Mouse (Mus musculus) myocyte (in vitro differentiated cells): ENCODE measurements around the gene 4930402K13Rik. TPM values are rescaled to one million over a fixed set of nuclear protein-coding genes. Genes with fewer than 3 reads are reported as not detected.

Source experiments
- H3K27me3 ChIP-seq: one replicate; pipeline ENCODE4 v1.6.1; 2011; ENCODE audit not compliant: control insufficient read depth, insufficient read depth, insufficient read length
- H3K36me3 ChIP-seq: one replicate; pipeline ENCODE4 v1.6.1; 2011; ENCODE audit not compliant: control insufficient read depth, insufficient read depth
- H3K4me2 ChIP-seq: one replicate; pipeline ENCODE4 v1.6.1; 2011; ENCODE audit warnings: low read depth, control low read depth
- H3K4me3 ChIP-seq: one replicate; pipeline ENCODE4 v1.5.1; 2011; ENCODE audit warnings: mild to moderate bottlenecking, control low read depth, moderate library complexity
- H3K79me2 ChIP-seq: one replicate; pipeline ENCODE4 v1.6.1; 2011; ENCODE audit not compliant: control insufficient read depth, insufficient read depth
- H3ac ChIP-seq: one replicate; pipeline ENCODE4 v1.6.1; 2011; ENCODE audit not compliant: control insufficient read depth, insufficient read length
- CEBPB ChIP-seq: IDR thresholded peaks from 2 replicates; pipeline ENCODE4 v1.6.1; 2011; ENCODE audit warnings: mild to moderate bottlenecking, moderate library complexity; ENCODE audit not compliant: poor library complexity, insufficient read depth, severe bottlenecking
- E2F4 ChIP-seq: IDR thresholded peaks from one replicate; pipeline ENCODE4 v1.6.1; 2011; ENCODE audit warnings: mild to moderate bottlenecking, control low read depth, moderate library complexity; ENCODE audit not compliant: insufficient read depth
- MAX ChIP-seq: IDR thresholded peaks from one replicate; pipeline ENCODE4 v1.6.1; 2011; ENCODE audit warnings: low read depth, mild to moderate bottlenecking, control low read depth
- MYOD1 ChIP-seq, 3 experiments: IDR thresholded peaks; one replicate each; pipeline ENCODE4 v1.6.1; 2011; ENCODE audit warnings: control low read depth in 2 of 3, low read depth in 2 of 3, mild to moderate bottlenecking in 2 of 3, moderate library complexity in 1 of 3; ENCODE audit not compliant: insufficient read length in 2 of 3, control insufficient read depth in 1 of 3
- MYOG ChIP-seq, 3 experiments: IDR thresholded peaks; one replicate each; pipeline ENCODE4 v1.6.1; 2011; ENCODE audit warnings: control low read depth in 2 of 3, low read depth in 2 of 3, mild to moderate bottlenecking in 2 of 3; ENCODE audit not compliant: insufficient read length in 2 of 3, control insufficient read depth in 1 of 3, insufficient read depth in 1 of 3
- POLR2A ChIP-seq: IDR thresholded peaks from one replicate; pipeline ENCODE4 v1.6.1; 2011; ENCODE audit warnings: low read depth, mild to moderate bottlenecking, control low read depth, moderate library complexity; ENCODE audit not compliant: insufficient read length
- POLR2AphosphoS2 ChIP-seq: IDR thresholded peaks from one replicate; pipeline ENCODE4 v1.6.1; 2011; ENCODE audit warnings: low read depth, control low read depth; ENCODE audit not compliant: insufficient read length
- REST ChIP-seq: IDR thresholded peaks from one replicate; pipeline ENCODE4 v1.6.1; 2011; ENCODE audit warnings: mild to moderate bottlenecking, control low read depth, moderate library complexity; ENCODE audit not compliant: insufficient read depth, insufficient read length
- SRF ChIP-seq: IDR thresholded peaks from one replicate; pipeline ENCODE4 v1.6.1; 2011; ENCODE audit warnings: low read depth; ENCODE audit not compliant: control insufficient read depth, insufficient read length
- TCF12 ChIP-seq: IDR thresholded peaks from one replicate; pipeline ENCODE4 v1.6.1; 2011; ENCODE audit warnings: mild to moderate bottlenecking, control low read depth; ENCODE audit not compliant: poor library complexity, insufficient read depth, severe bottlenecking
- TCF3 ChIP-seq: IDR thresholded peaks from one replicate; pipeline ENCODE4 v1.6.1; 2011; ENCODE audit warnings: low read depth, control low read depth; ENCODE audit not compliant: insufficient read length
- USF1 ChIP-seq: IDR thresholded peaks from one replicate; pipeline ENCODE4 v1.6.1; 2011; ENCODE audit warnings: low read depth, mild to moderate bottlenecking, control low read depth, moderate library complexity
- polyA plus RNA-seq: library from polyadenylated mRNA; unstranded; fragments of >200 nt; fragmentation: generic; extraction: Trizol; gene quantifications from one replicate; pipeline ENCODE4 v1.2.1, GENCODE M21; 2012; ENCODE audit warnings: missing spikeins

The 4930402K13Rik gene
- polyA plus RNA-seq, 1 experiment: not detected

GRCm38 (mm10) chrX:9110381-9110780 lies 6.0 kb downstream of the 4930402K13Rik start:
- Histone ChIP-seq H3K79me2 (no peaks in the 10 kb centered on the region), H3K27me3 (no peaks in the 10 kb centered on the region), H3K4me3 (no peak overlapping the region), H3ac (no peak overlapping the region), H3K36me3 (no peaks in the 10 kb centered on the region), H3K4me2 (no peak overlapping the region)
- TF ChIP-seq REST (no peak), POLR2A (no peak), MYOD1 (IDR thresholded peaks at IDR 0.05; ENCODE audit: control insufficient read depth in 1 of 3, insufficient read length in 2 of 3, low read depth in 2 of 3) (no peak), MAX (no peak), POLR2AphosphoS2 (no peak), MYOG (IDR thresholded peaks at IDR 0.05; ENCODE audit: control insufficient read depth in 1 of 3, insufficient read depth in 1 of 3, insufficient read length in 2 of 3, low read depth in 2 of 3) (no peak), CEBPB (no peak)

- no peak overlapping the region for H3ac ChIP-seq
- H3K4me3 ChIP-seq: no peak overlapping the region
- TF ChIP-seq TCF12 (no peak), CEBPB (no peak), POLR2AphosphoS2 (no peak)
Measured at GRCm38 (mm10) chrX:9124928-9125327, 20.6 kb downstream of the 4930402K13Rik start.

GRCm38 (mm10) chrX:9128317-9128831 lies 24.0 kb downstream of the 4930402K13Rik start:
- TF ChIP-seq MYOG (IDR thresholded peaks at IDR 0.05; ENCODE audit: control insufficient read depth in 1 of 3, insufficient read depth in 1 of 3, insufficient read length in 2 of 3, low read depth in 2 of 3) (no peak), TCF12 (no peak), CEBPB (no peak)
- Histone ChIP-seq H3ac (no peak overlapping the region), H3K27me3 (no peaks in the 10 kb centered on the region), H3K4me2 (no peak overlapping the region), H3K36me3 (no peaks in the 10 kb centered on the region), H3K4me3 (no peak overlapping the region), H3K79me2 (no peaks in the 10 kb centered on the region)

More at GRCm38 (mm10) chrX:9124928-9125327, 20.6 kb downstream of the 4930402K13Rik start:
- H3K36me3 ChIP-seq: no peaks in the 10 kb centered on the region
- H3K4me2 ChIP-seq: no peak overlapping the region
- H3K79me2 ChIP-seq: no peaks in the 10 kb centered on the region
- no peaks in the 10 kb centered on the region for H3K27me3 ChIP-seq

- Histone ChIP-seq H3K4me2 (peak overlapping the region; percentile 3), H3K36me3 (no peaks in the 10 kb centered on the region), H3K27me3 (no peaks in the 10 kb centered on the region), H3K4me3 (no peak overlapping the region), H3ac (no peak overlapping the region), H3K79me2 (no peaks in the 10 kb centered on the region)
- no peak for TF ChIP-seq SRF
- no peak for TF ChIP-seq MAX
- TF ChIP-seq TCF12: no peak
- no peak for TF ChIP-seq MYOG (IDR thresholded peaks at IDR 0.05; ENCODE audit: control insufficient read depth in 1 of 3, insufficient read depth in 1 of 3, insufficient read length in 2 of 3, low read depth in 2 of 3)
- no peak for TF ChIP-seq TCF3
- no peak for TF ChIP-seq E2F4
- no peak for TF ChIP-seq CEBPB
- TF ChIP-seq REST: no peak
- no peak for TF ChIP-seq MYOD1 (IDR thresholded peaks at IDR 0.05; ENCODE audit: control insufficient read depth in 1 of 3, insufficient read length in 2 of 3, low read depth in 2 of 3)
- no peak for TF ChIP-seq POLR2AphosphoS2
- no peak for TF ChIP-seq POLR2A
- no peak for TF ChIP-seq USF1
Measured at GRCm38 (mm10) chrX:9139290-9139948, 35.1 kb downstream of the 4930402K13Rik start.

GRCm38 (mm10) chrX:9142669-9143068 lies 38.3 kb downstream of the 4930402K13Rik start:
- Histone ChIP-seq H3K27me3 (no peaks in the 10 kb centered on the region), H3ac (no peak overlapping the region), H3K36me3 (no peaks in the 10 kb centered on the region), H3K79me2 (no peaks in the 10 kb centered on the region), H3K4me2 (no peak overlapping the region), H3K4me3 (no peak overlapping the region)
- no peak for TF ChIP-seq E2F4
- no peak for TF ChIP-seq SRF
- no peak for TF ChIP-seq MYOG (IDR thresholded peaks at IDR 0.05; ENCODE audit: control insufficient read depth in 1 of 3, insufficient read depth in 1 of 3, insufficient read length in 2 of 3, low read depth in 2 of 3)
- TF ChIP-seq MYOD1 (IDR thresholded peaks at IDR 0.05; ENCODE audit: control insufficient read depth in 1 of 3, insufficient read length in 2 of 3, low read depth in 2 of 3): no peak
- TF ChIP-seq MAX: no peak
- TF ChIP-seq TCF3: no peak
- no peak for TF ChIP-seq REST
- no peak for TF ChIP-seq POLR2A
- no peak for TF ChIP-seq USF1
- no peak for TF ChIP-seq POLR2AphosphoS2

Other genes starting within 250 kb of the 4930402K13Rik start
- gene Gm5751, start 230.3 kb upstream of the 4930402K13Rik start, polyA plus RNA-seq: not detected
- gene B630019K06Rik, start 212.2 kb upstream of the 4930402K13Rik start, polyA plus RNA-seq: 1.2 TPM
- not detected for gene Fthl17b, start 141.6 kb upstream of the 4930402K13Rik start, polyA plus RNA-seq
- gene Fthl17c, start 128.0 kb upstream of the 4930402K13Rik start, polyA plus RNA-seq: not detected
- gene Fthl17d, start 117.8 kb upstream of the 4930402K13Rik start, polyA plus RNA-seq: not detected
- gene Fthl17e, start 71.1 kb upstream of the 4930402K13Rik start, polyA plus RNA-seq: not detected
- gene Fthl17f, start 41.5 kb upstream of the 4930402K13Rik start, polyA plus RNA-seq: not detected
- gene Lancl3, start 95.3 kb downstream of the 4930402K13Rik start, polyA plus RNA-seq: 0.37 TPM
- gene Gm14862, start 152.3 kb downstream of the 4930402K13Rik start, polyA plus RNA-seq: not detected
- gene Xk, start 168.2 kb downstream of the 4930402K13Rik start, polyA plus RNA-seq: 0.05 TPM
- not detected for gene H2al1m, start 179.2 kb downstream of the 4930402K13Rik start, polyA plus RNA-seq
- gene H2al1k, start 246.1 kb downstream of the 4930402K13Rik start, polyA plus RNA-seq: not detected